Mouse (Mus musculus) layer of hippocampus, postnatal 10 days (tissue): ENCODE results near the gene Zfp143. TPM values are rescaled to one million over a fixed set of nuclear protein-coding genes. Genes with fewer than 3 reads are reported as not detected.
"Not testable (repeated sequence)": the region's sequence is repeated elsewhere in the genome, so short reads cannot be mapped to it uniquely, and the experiment has no call there.

Experiments used
- DNase-seq, 2 experiments: peaks; one replicate each; pipeline ENCODE4 v3.0.0; 2021; ENCODE audit warnings: low spot score in 2 of 2
- long read RNA-seq: library from polyadenylated mRNA; stranded (forward); transcript quantifications from one replicate; pipeline ENCODE4 v2.0.0, GENCODE M21; 2023
- total RNA-seq, 2 experiments: library from RNA; stranded (reverse); gene quantifications; 2 replicates each; pipeline ENCODE4 v1.2.3; 2021

Gene Zfp143
- 1 to 10 TPM; 9.0 to 9.6 TPM for total RNA-seq
- long read RNA-seq, partial matches to known transcripts, result 0 of 5 reads
- long read RNA-seq, other reads (novel, unspliced or antisense), result 0 of 5 reads

GRCm38 (mm10) chr7:110061199-110061751, at the start of gene Zfp143:
Gene Zfp143, plus strand, starts transcription at chr7:110061217.
- peak; percentile 100 for DNase-seq

- DNase-seq, result no peak
Observed at GRCm38 (mm10) chr7:110011417-110011816, 49.6 kb upstream of the Zfp143 start.

GRCm38 (mm10) chr7:110014272-110014671, 46.7 kb upstream of the Zfp143 start:
- no peak for DNase-seq

- peak; percentile 88 to 90 for DNase-seq
Observed at GRCm38 (mm10) chr7:110018117-110018630, 42.8 kb upstream of the Zfp143 start, which contains the start of gene Ipo7. Gene Ipo7, plus strand, starts transcription at chr7:110018274.

- peak; percentile 65 to 69 for DNase-seq
Observed at GRCm38 (mm10) chr7:110018631-110019482, 42.2 kb upstream of the Zfp143 start.

GRCm38 (mm10) chr7:110023553-110023952, 37.5 kb upstream of the Zfp143 start:
- no peak for DNase-seq

DNA sequence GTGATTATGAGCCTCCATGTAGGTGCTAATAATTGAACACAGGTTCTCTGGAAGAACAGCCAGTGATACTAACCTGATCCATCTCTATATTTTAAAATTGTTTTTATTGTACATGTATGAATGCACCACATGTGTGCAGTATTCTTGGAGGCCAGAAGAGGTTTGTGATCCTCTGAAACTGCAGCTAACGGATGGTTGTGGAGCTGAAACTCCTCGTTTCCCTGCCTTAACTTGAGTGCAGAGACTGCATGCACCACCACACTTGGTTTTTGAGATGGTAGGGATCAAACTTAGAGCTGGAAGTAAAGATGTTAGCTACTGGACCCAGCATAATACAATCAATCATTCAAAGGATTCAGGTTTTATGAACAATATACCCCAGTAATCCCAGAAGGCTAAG, 34.4 kb upstream of the Zfp143 start:
- no peak for DNase-seq

DNA sequence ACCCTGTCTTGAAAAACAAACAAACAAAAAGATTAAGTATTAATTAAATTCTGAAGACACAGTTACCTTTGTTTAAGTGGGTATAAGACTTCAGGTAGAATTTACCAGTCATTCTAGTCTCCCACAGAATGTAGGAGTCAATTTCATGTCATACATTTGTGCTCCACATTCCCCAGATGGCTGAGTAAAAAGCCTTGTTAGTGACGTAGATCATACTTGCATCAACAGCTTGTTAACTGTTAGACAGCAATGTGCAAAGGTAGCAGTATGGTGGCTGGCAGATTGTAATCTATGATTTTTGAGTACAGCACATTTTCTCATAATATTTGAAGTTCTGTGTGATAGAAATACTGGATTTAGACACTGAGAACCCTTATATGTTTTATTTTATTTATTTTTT, 32.2 kb upstream of the Zfp143 start:
- no peak for DNase-seq

DNA sequence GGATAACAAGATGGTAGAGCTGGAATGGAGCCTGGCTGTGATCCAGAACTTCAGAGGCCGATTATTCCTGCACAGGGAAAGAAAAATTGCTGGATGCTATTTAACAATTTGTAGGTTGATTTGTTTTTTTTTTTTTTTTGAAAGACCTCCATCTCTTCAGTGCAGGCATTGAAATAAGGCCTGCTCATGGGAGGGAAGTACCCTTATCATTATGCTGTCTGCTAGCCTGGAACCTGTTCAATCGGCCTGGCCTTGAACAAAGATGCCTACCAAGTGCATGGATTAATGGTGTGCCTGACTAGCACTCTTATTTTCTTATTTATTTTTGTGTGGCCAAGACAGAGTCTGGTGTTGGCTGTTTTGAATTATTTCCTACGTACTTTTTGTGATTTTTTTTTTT, 30.7 kb upstream of the Zfp143 start:
- DNase-seq, result no peak

DNA sequence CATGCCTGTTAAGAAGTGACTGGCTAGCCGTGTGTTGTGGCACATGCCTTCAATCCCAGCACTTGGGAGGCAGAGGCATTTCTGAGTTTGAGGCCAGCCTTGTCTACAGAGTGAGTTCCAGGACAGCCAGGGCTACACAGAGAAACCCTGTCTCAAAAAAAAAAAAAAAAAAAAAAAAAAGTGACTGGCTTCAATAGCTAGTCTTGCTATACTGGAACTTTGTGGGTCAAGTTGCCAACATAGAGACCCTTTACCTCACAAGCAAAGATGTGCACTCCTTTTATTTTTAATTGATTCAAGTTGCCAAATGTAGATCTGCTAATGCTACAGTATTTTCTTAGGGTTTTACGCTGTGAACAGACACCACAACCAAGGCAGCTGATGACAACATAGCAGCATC, 3.3 kb upstream of the Zfp143 start:
- not testable (repeated sequence) for DNase-seq

DNA sequence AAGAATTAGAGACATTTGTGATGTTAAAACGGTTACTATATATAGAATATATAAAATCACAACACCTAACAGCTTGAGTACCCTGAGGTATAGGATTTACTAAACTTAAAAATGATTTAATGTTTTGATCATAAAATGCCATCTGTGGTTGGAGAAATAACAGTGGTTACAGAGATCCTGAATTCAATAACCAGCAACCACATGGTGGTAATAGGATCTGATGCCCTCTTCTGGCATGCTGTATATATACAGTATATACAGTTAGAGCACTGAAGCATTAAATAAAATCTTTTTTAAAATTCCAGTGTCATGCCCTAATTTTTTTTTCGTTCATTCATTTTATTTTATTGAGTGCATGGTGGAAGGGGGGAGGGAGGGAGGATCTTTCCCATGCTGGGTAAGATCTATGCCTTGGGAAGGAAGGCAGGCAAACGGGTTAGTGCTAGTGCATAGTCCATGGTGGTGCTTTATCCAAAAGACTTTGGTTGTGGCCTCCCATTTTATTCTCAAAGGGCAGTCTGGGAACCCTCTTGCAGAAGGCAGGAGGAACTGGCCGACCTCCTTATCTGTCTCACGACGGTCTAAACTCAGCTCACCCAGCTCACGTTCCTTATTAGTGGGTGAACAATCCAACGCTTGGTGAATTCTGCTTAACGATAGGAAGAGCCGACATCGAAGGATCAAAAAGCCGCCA, 1.8 kb upstream of the Zfp143 start:
- no peak for DNase-seq

GRCm38 (mm10) chr7:110060106-110060668, 830 bp upstream of the Zfp143 start:
- DNase-seq, result no peak

DNA sequence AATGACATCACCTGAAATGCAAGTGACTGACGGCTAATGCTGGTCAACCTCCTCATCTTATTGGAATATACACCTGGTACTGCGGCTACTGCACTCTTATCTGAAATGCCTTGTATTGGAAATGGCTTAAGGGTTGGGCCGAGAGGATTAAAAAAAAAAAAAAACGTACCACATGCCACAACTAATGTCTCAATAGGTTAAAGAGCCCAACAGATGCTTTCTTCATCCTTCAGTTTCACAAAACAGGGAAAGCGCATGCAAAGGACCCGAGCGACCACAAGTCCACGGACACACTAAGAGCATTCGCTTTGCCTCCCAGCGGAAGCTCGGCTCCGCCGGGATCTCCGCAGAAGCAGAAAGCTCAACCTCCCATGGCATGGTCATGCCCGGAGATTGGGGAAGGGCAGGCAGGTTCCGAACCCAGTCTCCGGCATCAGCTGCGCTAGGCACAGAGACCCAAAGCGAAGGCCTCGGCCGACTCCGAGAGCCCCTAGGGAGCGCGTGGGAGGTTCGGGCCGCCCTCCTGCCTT, 283 bp upstream of the Zfp143 start:
- DNase-seq, result peak in 1 of 2 experiments; percentile 14

DNA sequence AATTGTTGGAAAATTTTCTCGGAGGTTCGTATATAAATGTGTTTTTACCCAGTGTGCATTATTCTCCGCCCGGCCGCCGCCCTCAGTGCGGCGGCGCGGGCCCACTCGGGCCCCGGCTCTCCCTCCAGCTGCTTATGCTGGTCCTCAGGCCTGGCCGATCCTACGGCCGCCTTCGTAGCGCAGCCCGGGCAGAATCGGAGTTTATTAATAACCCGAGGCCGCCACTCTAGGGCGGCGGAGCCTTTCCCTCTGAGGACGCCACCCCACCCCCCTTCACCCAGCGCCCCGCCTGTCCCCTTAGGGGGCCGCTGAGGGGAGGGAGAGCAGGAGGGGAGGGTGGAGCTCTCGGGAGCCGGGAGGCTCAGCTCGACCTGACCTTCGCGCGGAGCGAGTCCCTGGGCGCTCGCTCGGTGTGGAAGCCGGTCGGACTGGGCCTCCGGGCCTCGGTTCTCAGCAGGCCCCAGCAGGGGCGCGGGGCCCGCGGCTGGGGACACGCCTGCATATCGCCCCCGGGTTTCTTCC, 796 bp downstream of the Zfp143 start:
- peak; percentile 80 to 85 for DNase-seq

DNA sequence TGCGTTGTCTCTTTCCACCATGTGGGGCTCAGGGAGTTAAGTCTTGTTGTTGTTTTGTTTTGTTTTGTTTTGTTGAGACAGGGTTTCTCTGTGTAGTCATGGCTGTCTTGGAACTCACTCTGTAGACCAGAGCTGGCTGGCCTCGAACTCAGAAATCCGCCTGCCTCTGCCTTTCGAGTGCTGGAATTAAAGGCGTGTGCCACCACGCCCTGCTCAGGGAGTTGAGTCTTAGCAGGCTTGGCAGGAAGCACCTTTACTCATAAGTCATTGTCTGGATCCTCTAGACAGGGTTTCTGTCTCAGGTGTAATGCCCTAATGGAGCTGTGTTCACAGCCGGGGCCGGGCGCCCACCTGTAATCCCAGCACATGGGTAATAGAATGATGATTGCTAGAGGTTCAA, 2.7 kb downstream of the Zfp143 start:
- no peak for DNase-seq

DNA sequence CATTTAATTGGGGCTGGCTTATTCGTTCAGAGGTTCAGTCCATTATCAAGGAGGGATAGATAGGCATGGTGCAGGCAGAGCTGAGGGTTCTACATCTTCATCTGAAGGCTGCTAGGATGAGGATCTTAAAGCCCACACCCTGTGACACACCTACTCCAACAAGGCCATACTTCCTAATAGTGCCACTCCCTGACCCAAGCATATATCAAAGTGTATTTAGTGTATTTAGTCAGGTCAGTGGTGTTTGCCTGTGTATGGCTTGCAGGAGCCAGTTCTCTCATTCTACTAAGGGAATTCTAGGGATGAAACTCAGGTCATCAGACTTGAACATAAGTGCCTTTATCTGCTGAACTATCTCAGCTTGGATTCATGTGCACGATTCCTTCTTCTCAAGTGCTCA, 8.1 kb downstream of the Zfp143 start:
- no peak for DNase-seq

DNA sequence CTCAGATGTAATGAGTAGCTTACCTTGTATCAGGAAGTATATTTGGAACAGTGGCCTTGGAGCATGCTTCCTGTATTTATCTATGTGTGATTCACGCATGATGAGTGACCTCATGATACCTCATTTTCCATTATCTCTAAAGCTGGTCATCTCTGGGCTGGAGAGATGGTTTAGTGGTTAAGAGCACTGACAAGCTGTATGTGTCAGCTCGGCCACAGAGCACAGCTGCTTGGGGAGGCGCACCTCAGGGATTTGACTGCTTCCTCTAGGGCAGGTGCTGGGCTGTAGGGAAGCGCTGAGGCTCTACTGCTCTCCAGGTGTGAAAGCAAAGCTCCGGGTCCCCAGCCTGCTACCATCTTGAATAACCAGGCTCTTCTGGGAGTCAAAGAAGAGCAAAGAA, 17.2 kb downstream of the Zfp143 start:
- no peak for DNase-seq

DNA sequence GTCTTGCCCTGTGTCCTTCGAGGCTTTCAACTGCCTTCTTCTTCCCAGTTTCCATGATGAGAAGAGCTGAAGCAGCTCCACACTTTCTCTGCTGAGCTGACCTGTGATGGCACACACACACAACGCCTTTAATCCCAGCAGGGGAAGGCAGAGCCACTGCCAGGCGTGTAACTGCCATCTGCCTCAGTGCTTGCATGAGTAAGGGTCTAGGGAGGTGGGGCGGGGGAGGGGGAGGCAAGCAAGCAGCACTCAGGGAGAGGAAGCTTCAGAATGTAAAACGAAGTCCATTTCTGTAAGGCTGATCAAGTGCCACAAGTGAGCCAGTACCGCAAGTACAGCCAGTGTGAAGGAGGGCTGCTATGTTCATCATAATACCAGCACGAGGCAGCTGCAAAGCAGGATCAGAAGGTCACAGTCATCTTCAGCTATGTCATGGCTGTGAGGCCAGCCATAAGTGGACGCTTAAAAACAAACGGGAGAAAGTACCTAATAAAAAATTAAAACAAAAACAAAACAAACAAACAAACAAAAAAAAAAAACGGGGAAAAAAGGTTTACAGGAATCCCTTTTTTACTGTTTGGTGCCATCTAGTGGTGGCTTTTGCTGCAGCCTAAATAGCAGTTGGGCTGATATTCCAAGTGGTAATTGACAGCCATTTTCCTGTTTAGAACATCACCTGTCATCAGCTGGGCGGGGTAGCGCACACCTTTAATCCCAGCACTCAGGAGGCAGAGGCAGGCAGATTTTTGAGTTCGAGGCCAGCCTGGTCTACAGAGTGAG, 22.6 kb downstream of the Zfp143 start:
- peak; percentile 69 to 73 for DNase-seq

DNA sequence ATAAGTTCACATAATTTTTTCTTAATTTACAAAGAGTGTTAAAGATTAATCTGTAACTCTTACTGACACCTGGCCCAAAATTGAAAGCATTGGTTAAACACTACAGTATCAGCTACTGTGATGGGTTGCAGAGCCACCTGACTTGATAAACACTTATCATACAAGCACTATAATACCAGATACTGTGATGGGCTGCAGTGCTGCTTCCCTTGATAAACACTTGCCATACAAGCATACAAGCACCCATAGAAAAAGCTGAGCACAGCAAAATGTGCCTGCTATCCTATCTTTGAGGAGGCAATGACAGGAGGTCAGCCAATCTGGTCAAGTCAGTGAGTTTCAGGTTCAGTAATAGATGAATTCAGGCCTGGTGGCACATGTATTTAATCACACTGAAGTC, 24.2 kb downstream of the Zfp143 start:
- DNase-seq, result no peak

- no peak for DNase-seq
Observed at GRCm38 (mm10) chr7:110087914-110088313, 26.9 kb downstream of the Zfp143 start.
